Mouse (Mus musculus): ENCODE results near the gene Clec3a. TPM values are rescaled to one million over a fixed set of nuclear protein-coding genes. Genes with fewer than 3 reads are reported as not detected.

The Clec3a gene
- not detected in 2 replicates for polyA plus RNA-seq (2015; fragmentation: Nextera tagmentation; extraction: Ambion mirVana)

GRCm38 (mm10) chr8:114417786-114418185, at the start of gene Clec3a:
Gene Clec3a (plus strand): TSS chr8:114418086.
- no peak for DNase-seq (ENCODE audit: low spot score)

DNA sequence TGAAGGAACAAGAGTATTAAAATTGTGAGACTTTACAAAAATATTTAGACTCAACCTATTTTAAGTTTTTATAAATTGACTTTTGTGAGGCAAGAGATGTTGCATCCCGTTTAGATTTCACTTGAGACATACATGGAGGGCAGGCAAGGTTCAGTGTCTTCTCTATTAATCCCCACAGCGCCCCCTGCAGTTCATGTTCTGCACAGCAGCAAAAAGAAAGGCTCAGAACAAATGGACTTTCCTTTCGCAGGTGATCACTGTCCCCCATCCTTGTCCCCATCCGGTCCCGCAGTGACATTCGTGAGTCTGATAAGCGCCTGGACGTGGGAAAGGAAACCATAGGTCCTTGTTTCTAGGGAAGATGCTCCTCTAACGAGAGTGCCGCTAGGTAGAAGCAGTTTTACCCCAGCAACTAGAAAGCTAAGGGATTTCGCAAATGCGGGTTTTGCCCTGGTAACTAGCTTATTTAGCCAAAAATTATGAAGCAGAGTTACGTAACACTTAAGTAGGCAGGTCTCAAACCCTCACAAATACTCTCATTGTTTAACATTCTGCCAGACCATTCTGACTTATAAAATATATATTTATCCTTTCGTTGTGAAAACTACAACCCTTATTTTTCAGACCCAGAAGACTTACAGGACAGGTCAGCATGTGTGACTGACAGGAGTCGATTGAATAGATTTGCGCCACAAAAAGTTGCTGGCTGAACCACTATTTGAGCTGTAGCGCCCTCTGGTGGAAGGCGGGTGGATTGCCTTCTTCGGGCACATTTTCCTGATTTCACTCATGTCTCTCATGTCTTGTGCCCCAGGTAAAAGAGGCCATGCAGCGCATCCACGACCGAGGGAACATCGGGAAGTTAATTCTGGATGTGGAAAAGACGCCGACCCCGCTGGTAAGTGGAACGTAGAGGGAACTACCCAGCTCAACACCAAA, 48.6 kb upstream of the Clec3a start:
- DNase-seq (ENCODE audit: low spot score) (peak; percentile 74), ATAC-seq (replicated peaks; ENCODE audit: low FRiP score, low read depth) (no peak)
- no peaks in the 10 kb centered on the region for H3K27me3 ChIP-seq (ENCODE audit: insufficient read depth, low read length)
- no peak overlapping the region for H3K4me3 ChIP-seq (replicated peaks; ENCODE audit: low read depth, low read length)
- peak overlapping the region; percentile 10; the same call in 1 of the 2 replicates for H3K4me2 ChIP-seq (ENCODE audit: low read length)
- WGBS = 39% methylated on average over 27 of the region's 27 CpGs
- no peaks in the 10 kb centered on the region for H3K9me3 ChIP-seq (replicated peaks; ENCODE audit: low read length)
- H3K9ac ChIP-seq (ENCODE audit: low read depth, low read length) = no peak overlapping the region
- H3K4me1 ChIP-seq (replicated peaks; ENCODE audit: insufficient read depth, low read length) = no peaks in the 10 kb centered on the region
- no peaks in the 10 kb centered on the region for H3K36me3 ChIP-seq (ENCODE audit: insufficient read depth, low read length)
- no peak overlapping the region for H3K27ac ChIP-seq
- TF ChIP-seq CTCF (IDR thresholded peaks at IDR 0.05; ENCODE audit: low read depth) = peak; percentile 91

More at GRCm38 (mm10) chr8:114417786-114418185, at the start of gene Clec3a:
- H3K36me3 ChIP-seq (ENCODE audit: insufficient read depth, low read length) = no peaks in the 10 kb centered on the region
- no peak within 1 kb of the TSS for H3K4me3 ChIP-seq (replicated peaks; ENCODE audit: low read depth, low read length)
- no peak within 1 kb of the TSS for H3K4me2 ChIP-seq (ENCODE audit: low read length)
- 75% methylated on average over 8 of the region's 8 CpGs for WGBS
- H3K4me1 ChIP-seq (replicated peaks; ENCODE audit: insufficient read depth, low read length) = no peaks in the 10 kb centered on the region
- no peaks in the 10 kb centered on the region for H3K27me3 ChIP-seq (ENCODE audit: insufficient read depth, low read length)
- H3K9ac ChIP-seq (ENCODE audit: low read depth, low read length) = no peak within 1 kb of the TSS
- no peaks in the 10 kb centered on the region for H3K9me3 ChIP-seq (replicated peaks; ENCODE audit: low read length)
- no peak for TF ChIP-seq CTCF (IDR thresholded peaks at IDR 0.05; ENCODE audit: low read depth)
- ATAC-seq (replicated peaks; ENCODE audit: low FRiP score, low read depth) = no peak
- no peak within 1 kb of the TSS for H3K27ac ChIP-seq

DNA sequence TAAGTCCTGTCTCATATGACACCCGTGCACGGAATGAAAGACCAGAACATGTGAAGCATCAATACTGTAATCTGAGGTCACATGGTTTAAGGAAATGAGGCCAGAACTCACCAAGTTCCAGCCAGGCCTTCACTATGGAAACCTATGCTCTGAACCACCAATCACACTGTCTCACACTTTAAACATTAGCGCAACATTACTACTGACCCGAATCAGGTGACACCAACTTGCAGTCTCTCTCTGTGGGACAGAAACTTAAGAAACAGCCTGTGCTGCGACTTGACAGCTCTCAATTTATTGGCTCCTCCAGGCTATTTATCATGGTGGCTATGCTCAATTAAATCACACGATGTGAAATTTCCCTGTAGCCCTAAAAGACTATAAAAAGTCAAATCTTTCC, 43.5 kb upstream of the Clec3a start:
- H3K4me2 ChIP-seq (ENCODE audit: low read length) = no peak overlapping the region
- H3K36me3 ChIP-seq (ENCODE audit: insufficient read depth, low read length) = no peaks in the 10 kb centered on the region
- H3K4me1 ChIP-seq (replicated peaks; ENCODE audit: insufficient read depth, low read length) = no peaks in the 10 kb centered on the region
- DNase-seq (ENCODE audit: low spot score) = peak; percentile 76
- no peaks in the 10 kb centered on the region for H3K9me3 ChIP-seq (replicated peaks; ENCODE audit: low read length)
- no peak overlapping the region for H3K4me3 ChIP-seq (replicated peaks; ENCODE audit: low read depth, low read length)
- H3K27me3 ChIP-seq (ENCODE audit: insufficient read depth, low read length) = no peaks in the 10 kb centered on the region
- 36% methylated on average over 6 of the region's 6 CpGs for WGBS
- no peak for TF ChIP-seq CTCF (IDR thresholded peaks at IDR 0.05; ENCODE audit: low read depth)
- peak; percentile 68 for ATAC-seq (replicated peaks; ENCODE audit: low FRiP score, low read depth)
- H3K27ac ChIP-seq = no peak overlapping the region
- no peak overlapping the region for H3K9ac ChIP-seq (ENCODE audit: low read depth, low read length)

- no peak for TF ChIP-seq CTCF (IDR thresholded peaks at IDR 0.05; ENCODE audit: low read depth)
- Histone ChIP-seq H3K4me3 (replicated peaks; ENCODE audit: low read depth, low read length) (no peak overlapping the region), H3K4me1 (replicated peaks; ENCODE audit: insufficient read depth, low read length) (no peaks in the 10 kb centered on the region), H3K27ac (no peak overlapping the region), H3K9ac (ENCODE audit: low read depth, low read length) (no peak overlapping the region), H3K27me3 (ENCODE audit: insufficient read depth, low read length) (no peaks in the 10 kb centered on the region), H3K36me3 (ENCODE audit: insufficient read depth, low read length) (no peaks in the 10 kb centered on the region), H3K4me2 (ENCODE audit: low read length) (no peak overlapping the region), H3K9me3 (replicated peaks; ENCODE audit: low read length) (no peaks in the 10 kb centered on the region)
- no peak for DNase-seq (ENCODE audit: low spot score)
- 92% methylated on average over 3 of the region's 3 CpGs for WGBS
- no peak for ATAC-seq (replicated peaks; ENCODE audit: low FRiP score, low read depth)
Observed at GRCm38 (mm10) chr8:114384189-114384588, 33.7 kb upstream of the Clec3a start.

GRCm38 (mm10) chr8:114387494-114387893, 30.4 kb upstream of the Clec3a start:
- ATAC-seq (replicated peaks; ENCODE audit: low FRiP score, low read depth) (no peak), DNase-seq (ENCODE audit: low spot score) (no peak)
- Histone ChIP-seq H3K4me1 (replicated peaks; ENCODE audit: insufficient read depth, low read length) (no peaks in the 10 kb centered on the region), H3K4me3 (replicated peaks; ENCODE audit: low read depth, low read length) (no peak overlapping the region), H3K9ac (ENCODE audit: low read depth, low read length) (no peak overlapping the region), H3K36me3 (ENCODE audit: insufficient read depth, low read length) (no peaks in the 10 kb centered on the region), H3K9me3 (replicated peaks; ENCODE audit: low read length) (no peaks in the 10 kb centered on the region), H3K4me2 (ENCODE audit: low read length) (no peak overlapping the region), H3K27ac (no peak overlapping the region), H3K27me3 (ENCODE audit: insufficient read depth, low read length) (no peaks in the 10 kb centered on the region)
- WGBS = 65% methylated on average over 4 of the region's 4 CpGs
- no peak for TF ChIP-seq CTCF (IDR thresholded peaks at IDR 0.05; ENCODE audit: low read depth)

DNA sequence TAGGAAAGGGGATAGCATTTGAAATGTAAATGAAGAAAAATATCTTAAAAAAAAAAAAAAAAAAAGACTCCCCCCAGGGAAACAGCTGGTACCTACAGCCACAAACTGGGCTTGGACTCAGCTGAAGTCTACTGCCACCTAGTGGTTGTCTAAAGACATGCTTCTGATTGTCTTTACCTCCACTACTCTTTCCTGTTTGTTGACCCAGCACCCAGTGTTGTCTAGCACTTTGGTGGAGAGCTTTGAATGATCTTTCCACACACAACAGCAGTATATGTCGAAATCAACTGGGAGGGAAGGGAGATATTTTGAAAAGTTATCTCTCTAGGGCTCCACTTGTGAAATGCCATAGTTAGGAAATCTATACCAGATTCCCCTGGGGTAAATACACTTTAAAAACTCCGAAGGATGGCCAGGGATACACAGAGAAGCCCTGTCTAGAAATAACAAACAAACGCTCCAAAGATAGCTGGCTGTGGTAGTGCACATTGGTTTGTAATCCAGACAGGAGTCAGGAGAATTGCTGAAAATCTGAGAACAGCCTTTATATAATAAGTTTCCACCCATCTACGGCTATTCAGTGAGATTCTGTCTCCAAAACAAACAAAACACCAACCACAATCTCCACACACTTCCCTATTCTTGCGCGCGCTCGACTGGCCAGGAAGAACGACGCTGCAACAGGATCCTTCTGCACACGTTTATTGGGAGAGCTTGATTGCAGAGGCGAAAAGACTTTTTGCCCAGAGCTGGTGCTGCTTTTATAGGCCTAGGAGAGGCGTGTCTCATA, 27.2 kb upstream of the Clec3a start:
- H3K9ac ChIP-seq (ENCODE audit: low read depth, low read length) = no peak overlapping the region
- peak; percentile 65 for TF ChIP-seq CTCF (IDR thresholded peaks at IDR 0.05; ENCODE audit: low read depth)
- WGBS = 71% methylated on average over 11 of the region's 13 CpGs
- H3K27ac ChIP-seq = no peak overlapping the region
- no peaks in the 10 kb centered on the region for H3K9me3 ChIP-seq (replicated peaks; ENCODE audit: low read length)
- H3K4me3 ChIP-seq (replicated peaks; ENCODE audit: low read depth, low read length) = no peak overlapping the region
- peak; percentile 54 for DNase-seq (ENCODE audit: low spot score)
- no peak overlapping the region for H3K4me2 ChIP-seq (ENCODE audit: low read length)
- no peak for ATAC-seq (replicated peaks; ENCODE audit: low FRiP score, low read depth)
- no peaks in the 10 kb centered on the region for H3K27me3 ChIP-seq (ENCODE audit: insufficient read depth, low read length)
- no peaks in the 10 kb centered on the region for H3K36me3 ChIP-seq (ENCODE audit: insufficient read depth, low read length)
- no peaks in the 10 kb centered on the region for H3K4me1 ChIP-seq (replicated peaks; ENCODE audit: insufficient read depth, low read length)
